Mouse (Mus musculus): ENCODE measurements around the gene Pold2. TPM values are rescaled to one million over a fixed set of nuclear protein-coding genes. Genes with fewer than 3 reads are reported as not detected.

Gene Pold2
- total RNA-seq (2021) (10 to 100 TPM; 38.1 to 51.8 TPM), polyA plus RNA-seq (2012; rRNA removed) (192 and 223 TPM in 2 replicates)
- long read RNA-seq, transcript Pold2-201 (11 exons, 1,646 nt): major isoform, 15 of 53 reads
- long read RNA-seq, partial matches to known transcripts: 10 of 53 reads
- long read RNA-seq, other reads (novel, unspliced or antisense): 28 of 53 reads

GRCm38 (mm10) chr11:5877921-5878526, at the start of gene Pold2:
Gene Pold2 (minus strand): TSS chr11:5878292.
- DNase-seq: peak; percentile 99

- DNase-seq: peak; percentile 55
Observed at GRCm38 (mm10) chr11:5926696-5927220, 48.7 kb upstream of the Pold2 start.

DNA sequence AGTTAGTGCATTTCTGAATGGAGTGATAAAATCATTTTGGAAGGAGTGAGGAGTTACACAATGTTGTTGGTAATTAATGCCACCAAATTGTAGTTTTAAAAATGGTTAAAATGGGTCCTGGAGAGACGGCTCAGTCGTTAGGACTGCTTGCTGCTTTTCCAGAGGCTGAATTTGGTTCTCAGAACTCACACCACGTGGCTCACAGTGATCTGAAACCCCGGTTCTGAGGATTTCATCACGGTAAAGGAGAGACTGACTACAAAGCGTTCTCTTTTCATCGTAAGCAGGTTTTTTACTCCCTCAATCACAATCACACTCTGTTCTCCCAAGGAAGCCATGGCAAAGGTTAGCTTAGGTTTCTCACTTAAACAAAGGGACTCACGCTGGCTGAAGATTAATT, 46.6 kb upstream of the Pold2 start:
- no peak for DNase-seq

- no peak for DNase-seq
Observed at GRCm38 (mm10) chr11:5920323-5920960, 42.4 kb upstream of the Pold2 start.

DNA sequence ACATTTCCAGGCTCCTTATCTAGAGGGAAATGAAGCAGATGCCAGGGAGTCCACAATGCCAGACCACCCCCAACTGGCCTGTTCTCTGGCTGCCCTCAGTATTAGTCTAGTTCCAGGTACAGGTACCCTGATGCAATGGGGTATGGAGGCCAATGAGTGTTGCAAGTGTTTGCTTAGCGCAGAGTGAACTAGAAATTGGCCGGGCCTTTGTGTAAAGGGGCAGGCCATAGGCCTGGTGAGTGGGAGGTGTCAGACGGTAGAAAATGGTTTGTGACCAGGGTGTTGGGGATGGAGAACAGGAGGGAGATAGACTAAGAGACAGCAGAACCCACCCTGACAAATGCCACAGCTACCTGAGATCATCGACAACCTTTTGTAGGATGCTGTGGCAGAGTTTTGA, 41.5 kb upstream of the Pold2 start:
- DNase-seq: peak; percentile 36

- DNase-seq: no peak
Observed at GRCm38 (mm10) chr11:5918111-5918510, 40.0 kb upstream of the Pold2 start.

DNA sequence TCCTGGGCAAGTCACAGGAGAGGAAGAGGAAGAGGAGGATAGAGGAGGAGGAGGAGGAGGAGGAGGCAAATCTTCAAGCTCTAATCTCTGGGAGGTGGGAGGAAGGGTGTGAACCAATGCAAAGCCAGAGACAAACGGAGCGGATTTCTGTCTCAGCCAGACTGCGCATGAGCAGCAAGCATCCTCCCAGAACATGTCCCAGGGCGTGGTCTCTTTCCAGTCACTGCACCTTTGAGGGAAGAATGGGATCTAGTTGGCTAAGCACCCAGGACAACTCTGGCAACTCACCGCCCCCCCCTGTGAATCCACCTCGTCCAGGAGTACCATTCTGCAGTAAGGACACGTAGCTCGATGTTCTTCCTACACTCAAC, 38.1 kb upstream of the Pold2 start:
- DNase-seq: no peak

- DNase-seq: peak; percentile 36
Observed at GRCm38 (mm10) chr11:5915429-5916177, 37.5 kb upstream of the Pold2 start.

- peak; percentile 36 for DNase-seq
Observed at GRCm38 (mm10) chr11:5914940-5915339, 36.8 kb upstream of the Pold2 start.

DNA sequence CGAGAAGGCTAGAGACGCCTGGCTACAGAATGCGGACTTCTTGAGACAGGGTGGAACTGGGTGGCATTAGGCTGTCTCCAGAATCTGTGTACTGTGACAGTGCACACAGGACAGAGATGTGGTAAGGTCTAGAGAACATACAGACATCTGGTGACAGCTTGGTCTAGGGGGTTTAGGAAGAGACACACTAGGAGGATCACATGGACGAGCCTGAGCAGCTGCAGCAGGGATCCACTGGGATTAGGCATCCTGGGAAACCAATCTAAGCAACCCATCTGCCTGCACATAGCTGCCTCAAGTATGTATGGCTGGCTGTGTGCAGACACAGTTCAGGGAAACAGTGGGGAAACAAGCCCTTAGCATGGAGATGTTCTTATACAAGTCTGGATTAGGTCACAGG, 35.8 kb upstream of the Pold2 start:
- no peak for DNase-seq

DNA sequence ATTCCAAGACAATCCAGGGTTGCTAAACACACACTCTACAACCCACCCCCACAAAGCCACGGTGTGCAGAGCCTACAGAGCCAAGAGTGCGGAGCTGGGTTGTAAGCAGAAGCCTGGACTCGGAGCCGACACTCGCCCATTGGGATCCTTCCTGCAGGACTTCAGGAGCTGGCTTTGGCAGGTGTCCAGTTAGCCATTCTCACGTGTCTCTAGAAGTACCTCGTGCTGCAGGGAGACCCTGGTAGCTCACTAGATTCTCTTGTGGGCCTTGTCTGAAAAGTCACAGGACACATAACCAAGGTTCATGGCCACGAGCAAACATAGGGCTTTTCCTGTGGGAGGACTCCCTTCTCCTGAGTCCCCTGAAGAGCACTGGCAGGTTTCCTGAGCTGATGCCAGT, 35.2 kb upstream of the Pold2 start:
- no peak for DNase-seq

- DNase-seq: peak; percentile 62
Observed at GRCm38 (mm10) chr11:5912635-5913034, 34.5 kb upstream of the Pold2 start.

DNA sequence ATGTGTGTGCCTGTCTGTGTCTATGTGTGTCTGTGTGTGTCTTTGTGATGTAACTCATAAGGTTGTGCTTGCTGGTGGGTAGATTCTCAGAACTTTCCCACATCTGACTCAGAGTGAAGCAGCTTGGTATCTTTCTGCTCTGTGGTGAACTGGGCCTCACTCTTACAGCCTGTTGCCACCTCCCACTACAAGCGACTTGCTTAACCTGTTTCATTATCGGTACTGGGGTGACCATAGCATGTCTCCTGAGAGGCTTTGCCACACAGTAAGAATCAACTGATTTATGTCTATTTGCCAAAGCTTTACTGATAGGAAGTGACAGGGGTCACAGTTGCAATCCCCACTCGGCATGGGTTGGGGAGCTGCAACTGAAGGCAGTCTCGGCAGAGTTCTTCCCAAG, 30.6 kb upstream of the Pold2 start:
- DNase-seq: no peak

DNA sequence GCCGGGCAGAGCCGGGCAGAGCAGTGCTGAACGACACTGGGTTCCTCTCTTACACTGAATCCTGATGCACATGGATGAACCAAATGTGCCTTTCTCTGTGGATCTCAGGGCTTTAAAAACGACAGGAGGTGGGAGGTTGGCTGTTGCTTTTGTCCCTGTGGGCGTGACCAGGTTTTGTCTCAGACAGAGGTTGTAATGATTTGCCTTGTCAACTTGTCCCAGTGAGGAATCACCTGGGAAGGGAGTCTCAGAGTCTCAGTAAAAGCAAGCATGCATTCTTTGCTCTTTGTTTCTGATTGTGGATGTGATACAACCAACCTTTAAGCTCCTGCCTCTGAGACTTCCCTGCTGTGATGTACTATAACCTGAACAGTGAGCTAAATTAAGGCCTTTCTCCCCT, 29.0 kb upstream of the Pold2 start:
- no peak for DNase-seq

DNA sequence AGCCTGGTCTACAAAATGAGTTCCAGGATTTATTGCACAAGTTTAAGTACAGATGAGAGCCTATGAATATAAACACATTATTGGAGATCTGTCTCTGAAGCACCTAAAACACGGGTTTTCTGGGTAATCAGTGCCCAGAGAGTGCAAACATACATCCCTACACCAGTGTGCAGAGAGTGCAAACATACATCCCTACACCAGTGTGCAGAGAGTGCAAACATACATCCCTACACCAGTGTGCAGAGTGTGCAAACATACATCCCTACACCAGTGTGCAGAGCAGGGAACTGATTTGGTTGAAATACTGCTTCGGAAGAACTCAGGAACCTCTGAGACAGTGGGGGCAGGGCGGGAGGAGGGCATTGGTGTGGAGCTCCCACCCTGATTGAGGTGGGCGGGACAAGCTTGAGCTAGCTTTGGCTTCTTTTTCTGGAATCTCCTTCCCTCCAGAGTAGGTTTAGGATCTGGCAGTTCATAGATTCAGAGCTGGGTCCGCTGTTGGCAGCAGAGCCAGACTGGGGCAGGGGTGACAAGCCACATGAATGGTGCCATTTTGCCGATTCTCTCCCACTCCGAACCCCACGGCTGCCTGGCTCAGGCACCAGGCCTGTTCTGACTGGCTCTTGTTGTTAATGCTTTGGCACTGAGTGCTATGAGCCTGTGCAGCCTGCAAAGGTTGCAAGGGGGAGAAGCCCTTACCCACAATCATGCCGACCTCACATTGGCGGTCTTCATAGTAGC, 27.9 kb upstream of the Pold2 start:
- no peak for DNase-seq

- DNase-seq: no peak
Observed at GRCm38 (mm10) chr11:5904871-5905270, 26.8 kb upstream of the Pold2 start.

GRCm38 (mm10) chr11:5904357-5904756, 26.3 kb upstream of the Pold2 start:
- no peak for DNase-seq

DNA sequence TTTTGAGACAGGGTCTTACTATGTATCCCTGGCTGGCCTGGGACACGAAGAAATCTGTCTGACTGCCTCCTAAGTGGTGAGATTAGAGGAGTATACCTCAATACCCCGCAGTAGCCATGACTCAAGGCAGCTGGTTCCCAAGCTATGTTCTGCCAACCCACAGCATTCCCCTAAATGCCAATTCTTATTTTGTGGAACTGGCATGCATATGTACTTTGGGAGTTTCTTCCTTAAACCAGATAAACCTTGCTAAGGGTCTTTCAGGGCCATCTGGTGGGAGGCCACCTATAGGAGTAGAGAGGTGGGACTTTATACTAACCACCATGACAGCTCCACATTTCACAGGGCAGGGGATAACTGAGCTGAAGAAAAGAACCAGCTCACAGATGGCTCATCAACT, 25.8 kb upstream of the Pold2 start:
- DNase-seq: no peak

- DNase-seq: no peak
Observed at GRCm38 (mm10) chr11:5902390-5902789, 24.3 kb upstream of the Pold2 start.

GRCm38 (mm10) chr11:5901950-5902349, 23.9 kb upstream of the Pold2 start:
- DNase-seq: peak; percentile 45

GRCm38 (mm10) chr11:5901320-5901719, 23.2 kb upstream of the Pold2 start:
- no peak for DNase-seq

GRCm38 (mm10) chr11:5899286-5899685, 21.2 kb upstream of the Pold2 start:
- no peak for DNase-seq
